Mouse (Mus musculus): ENCODE results near the gene Dbn1. TPM values are rescaled to one million over a fixed set of nuclear protein-coding genes. Genes with fewer than 3 reads are reported as not detected.

The Dbn1 gene
- polyA plus RNA-seq, 1 experiment from 2014 or later = 792 TPM

- H3K9ac ChIP-seq (replicated peaks; ENCODE audit: low read depth, low read length) = peak overlapping the region; percentile 98
- peak overlapping the region; percentile 97 for H3K27ac ChIP-seq (ENCODE audit: low read length)
- H3K4me2 ChIP-seq (ENCODE audit: low read length) = peak overlapping the region; percentile 89
- 15% methylated on average over 7 of the region's 7 CpGs for WGBS
- peaks cover 51% of the 10 kb centered on the region for H3K4me1 ChIP-seq (replicated peaks; ENCODE audit: control insufficient read depth, insufficient read depth, low read length)
- H3K4me3 ChIP-seq (replicated peaks; ENCODE audit: low read length) = peak overlapping the region; percentile 67
- no peaks in the 10 kb centered on the region for H3K27me3 ChIP-seq (replicated peaks; ENCODE audit: control insufficient read depth, insufficient read depth, low read length)
- ATAC-seq = no peak
- H3K36me3 ChIP-seq (ENCODE audit: control insufficient read depth, insufficient read depth) = peaks cover 27% of the 10 kb centered on the region
- H3K9me3 ChIP-seq (ENCODE audit: control insufficient read depth, low read length) = no peaks in the 10 kb centered on the region
Measured at GRCm38 (mm10) chr13:55484520-55485088, 3.3 kb downstream of the Dbn1 start.

GRCm38 (mm10) chr13:55483593-55483992 lies 4.3 kb downstream of the Dbn1 start:
- Histone ChIP-seq H3K27ac (ENCODE audit: low read length) (peak overlapping the region; percentile 97), H3K9me3 (ENCODE audit: control insufficient read depth, low read length) (no peaks in the 10 kb centered on the region), H3K9ac (replicated peaks; ENCODE audit: low read depth, low read length) (peak overlapping the region; percentile 98), H3K27me3 (replicated peaks; ENCODE audit: control insufficient read depth, insufficient read depth, low read length) (no peaks in the 10 kb centered on the region), H3K4me3 (replicated peaks; ENCODE audit: low read length) (peak overlapping the region; percentile 67), H3K4me1 (replicated peaks; ENCODE audit: control insufficient read depth, insufficient read depth, low read length) (peaks cover 50% of the 10 kb centered on the region), H3K4me2 (ENCODE audit: low read length) (peak overlapping the region; percentile 89), H3K36me3 (ENCODE audit: control insufficient read depth, insufficient read depth) (peaks cover 35% of the 10 kb centered on the region)
- ATAC-seq = peak; percentile 83
- WGBS = 2% methylated on average over 15 of the region's 15 CpGs

DNA sequence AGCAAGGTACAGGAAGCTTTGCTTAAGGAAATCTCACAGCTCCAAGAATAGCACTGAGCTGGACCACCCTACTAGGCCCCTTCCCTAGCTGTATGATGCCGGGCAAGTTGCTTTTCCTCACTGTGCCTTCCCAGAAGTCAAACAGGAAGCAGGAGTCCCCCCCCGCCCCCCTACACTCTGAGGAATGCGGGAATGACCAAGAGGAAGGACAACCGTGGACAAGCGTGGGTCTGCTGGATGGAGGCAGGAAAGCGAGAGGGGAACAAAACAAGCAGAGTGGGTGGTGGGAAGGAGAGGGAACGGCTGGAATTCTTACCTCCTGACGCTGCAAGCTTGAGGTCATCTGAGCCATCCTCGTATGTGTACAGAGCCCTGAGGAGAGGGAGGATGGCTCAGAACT lies 4.8 kb downstream of the Dbn1 start:
- Histone ChIP-seq H3K4me1 (replicated peaks; ENCODE audit: control insufficient read depth, insufficient read depth, low read length) (peaks cover 45% of the 10 kb centered on the region), H3K27ac (ENCODE audit: low read length) (peak overlapping the region; percentile 97), H3K27me3 (replicated peaks; ENCODE audit: control insufficient read depth, insufficient read depth, low read length) (no peaks in the 10 kb centered on the region), H3K36me3 (ENCODE audit: control insufficient read depth, insufficient read depth) (peaks cover 35% of the 10 kb centered on the region), H3K9me3 (ENCODE audit: control insufficient read depth, low read length) (no peaks in the 10 kb centered on the region), H3K4me3 (replicated peaks; ENCODE audit: low read length) (peak overlapping the region; percentile 67), H3K9ac (replicated peaks; ENCODE audit: low read depth, low read length) (peak overlapping the region; percentile 98), H3K4me2 (ENCODE audit: low read length) (peak overlapping the region; percentile 89)
- ATAC-seq = no peak
- WGBS = 66% methylated on average over 9 of the region's 9 CpGs

GRCm38 (mm10) chr13:55482542-55482941 lies 5.4 kb downstream of the Dbn1 start:
- Histone ChIP-seq H3K27ac (ENCODE audit: low read length) (peak overlapping the region; percentile 97), H3K9ac (replicated peaks; ENCODE audit: low read depth, low read length) (peak overlapping the region; percentile 98; the same call in 1 of the 2 replicates), H3K4me3 (replicated peaks; ENCODE audit: low read length) (peak overlapping the region; percentile 67; the same call in 1 of the 2 replicates), H3K4me1 (replicated peaks; ENCODE audit: control insufficient read depth, insufficient read depth, low read length) (peaks cover 43% of the 10 kb centered on the region), H3K9me3 (ENCODE audit: control insufficient read depth, low read length) (no peaks in the 10 kb centered on the region), H3K36me3 (ENCODE audit: control insufficient read depth, insufficient read depth) (peaks cover 36% of the 10 kb centered on the region), H3K27me3 (replicated peaks; ENCODE audit: control insufficient read depth, insufficient read depth, low read length) (no peaks in the 10 kb centered on the region), H3K4me2 (ENCODE audit: low read length) (peak overlapping the region; percentile 89)
- WGBS = 76% methylated on average over 7 of the region's 7 CpGs
- ATAC-seq = no peak

DNA sequence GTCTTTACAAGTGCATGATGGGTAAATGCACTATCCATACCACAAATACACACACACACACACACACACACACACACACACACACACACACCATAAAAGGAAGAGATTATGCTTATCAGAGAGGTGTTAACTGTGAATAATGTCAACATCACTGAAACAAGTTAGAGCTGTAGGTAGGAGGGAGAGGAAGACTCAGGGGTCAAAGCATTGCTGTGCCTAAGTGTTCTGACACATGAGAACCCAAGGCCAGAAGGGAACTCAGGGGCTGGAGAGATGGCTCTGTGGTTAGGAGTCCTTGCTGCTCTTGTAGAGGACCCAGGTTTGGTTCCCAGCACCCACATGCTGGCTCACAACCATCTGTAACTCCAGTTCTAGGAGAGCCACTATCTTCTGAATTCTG lies 8.0 kb downstream of the Dbn1 start:
- no peaks in the 10 kb centered on the region for H3K9me3 ChIP-seq (ENCODE audit: control insufficient read depth, low read length)
- no peak overlapping the region for H3K4me2 ChIP-seq (ENCODE audit: low read length)
- H3K27ac ChIP-seq (ENCODE audit: low read length) = no peak overlapping the region
- H3K27me3 ChIP-seq (replicated peaks; ENCODE audit: control insufficient read depth, insufficient read depth, low read length) = no peaks in the 10 kb centered on the region
- H3K4me3 ChIP-seq (replicated peaks; ENCODE audit: low read length) = no peak overlapping the region
- no peak for ATAC-seq
- peaks cover 60% of the 10 kb centered on the region for H3K36me3 ChIP-seq (ENCODE audit: control insufficient read depth, insufficient read depth)
- H3K4me1 ChIP-seq (replicated peaks; ENCODE audit: control insufficient read depth, insufficient read depth, low read length) = peaks cover 36% of the 10 kb centered on the region
- H3K9ac ChIP-seq (replicated peaks; ENCODE audit: low read depth, low read length) = no peak overlapping the region

GRCm38 (mm10) chr13:55479008-55479407 lies 8.9 kb downstream of the Dbn1 start:
- H3K36me3 ChIP-seq (ENCODE audit: control insufficient read depth, insufficient read depth) = peaks cover 60% of the 10 kb centered on the region
- no peaks in the 10 kb centered on the region for H3K27me3 ChIP-seq (replicated peaks; ENCODE audit: control insufficient read depth, insufficient read depth, low read length)
- H3K4me2 ChIP-seq (ENCODE audit: low read length) = no peak overlapping the region
- H3K27ac ChIP-seq (ENCODE audit: low read length) = no peak overlapping the region; the same call in 1 of the 2 replicates
- H3K9ac ChIP-seq (replicated peaks; ENCODE audit: low read depth, low read length) = no peak overlapping the region
- WGBS = 87% methylated on average over 7 of the region's 7 CpGs
- no peak overlapping the region for H3K4me3 ChIP-seq (replicated peaks; ENCODE audit: low read length)
- ATAC-seq = no peak
- peaks cover 36% of the 10 kb centered on the region for H3K4me1 ChIP-seq (replicated peaks; ENCODE audit: control insufficient read depth, insufficient read depth, low read length)
- no peaks in the 10 kb centered on the region for H3K9me3 ChIP-seq (ENCODE audit: control insufficient read depth, low read length)

GRCm38 (mm10) chr13:55478036-55478435 lies 9.9 kb downstream of the Dbn1 start:
- Histone ChIP-seq H3K9ac (replicated peaks; ENCODE audit: low read depth, low read length) (no peak overlapping the region), H3K36me3 (ENCODE audit: control insufficient read depth, insufficient read depth) (peaks cover 67% of the 10 kb centered on the region), H3K27ac (ENCODE audit: low read length) (no peak overlapping the region), H3K4me3 (replicated peaks; ENCODE audit: low read length) (no peak overlapping the region), H3K4me1 (replicated peaks; ENCODE audit: control insufficient read depth, insufficient read depth, low read length) (peaks cover 36% of the 10 kb centered on the region), H3K4me2 (ENCODE audit: low read length) (no peak overlapping the region), H3K27me3 (replicated peaks; ENCODE audit: control insufficient read depth, insufficient read depth, low read length) (no peaks in the 10 kb centered on the region), H3K9me3 (ENCODE audit: control insufficient read depth, low read length) (no peaks in the 10 kb centered on the region)
- WGBS = 49% methylated on average over 5 of the region's 5 CpGs
- no peak for ATAC-seq

- H3K36me3 ChIP-seq (ENCODE audit: control insufficient read depth, insufficient read depth) = peaks cover 67% of the 10 kb centered on the region
- H3K4me3 ChIP-seq (replicated peaks; ENCODE audit: low read length) = no peak overlapping the region
- no peak overlapping the region for H3K9ac ChIP-seq (replicated peaks; ENCODE audit: low read depth, low read length)
- H3K9me3 ChIP-seq (ENCODE audit: control insufficient read depth, low read length) = no peaks in the 10 kb centered on the region
- no peaks in the 10 kb centered on the region for H3K27me3 ChIP-seq (replicated peaks; ENCODE audit: control insufficient read depth, insufficient read depth, low read length)
- H3K4me1 ChIP-seq (replicated peaks; ENCODE audit: control insufficient read depth, insufficient read depth, low read length) = peaks cover 35% of the 10 kb centered on the region
- ATAC-seq = no peak
- no peak overlapping the region for H3K27ac ChIP-seq (ENCODE audit: low read length)
- 70% methylated on average over 16 of the region's 16 CpGs for WGBS
- H3K4me2 ChIP-seq (ENCODE audit: low read length) = no peak overlapping the region
Measured at GRCm38 (mm10) chr13:55477492-55477891, 10.4 kb downstream of the Dbn1 start.

DNA sequence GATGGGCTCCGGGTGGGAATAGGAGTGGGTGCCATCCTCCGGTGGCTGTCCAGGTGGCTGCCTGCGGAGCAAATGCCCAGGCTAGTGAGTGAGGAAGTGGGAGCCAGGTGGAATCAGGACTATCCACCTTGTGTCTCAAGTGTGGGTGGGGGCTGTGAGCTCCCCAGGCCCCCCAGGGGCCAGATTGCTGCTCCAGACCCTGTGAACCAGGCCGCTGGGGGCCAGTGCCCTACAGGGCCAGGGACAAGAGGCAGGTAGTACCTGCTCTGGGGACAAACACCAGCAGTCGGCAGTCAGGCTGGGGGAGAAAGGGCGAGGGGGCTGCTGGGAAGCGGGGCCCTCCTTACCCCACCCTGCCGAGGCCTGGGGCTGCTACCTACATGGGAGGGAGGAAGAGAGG lies 11.7 kb downstream of the Dbn1 start:
- WGBS = 96% methylated on average over 8 of the region's 8 CpGs
- no peak overlapping the region for H3K27ac ChIP-seq (ENCODE audit: low read length)
- H3K9ac ChIP-seq (replicated peaks; ENCODE audit: low read depth, low read length) = no peak overlapping the region

DNA sequence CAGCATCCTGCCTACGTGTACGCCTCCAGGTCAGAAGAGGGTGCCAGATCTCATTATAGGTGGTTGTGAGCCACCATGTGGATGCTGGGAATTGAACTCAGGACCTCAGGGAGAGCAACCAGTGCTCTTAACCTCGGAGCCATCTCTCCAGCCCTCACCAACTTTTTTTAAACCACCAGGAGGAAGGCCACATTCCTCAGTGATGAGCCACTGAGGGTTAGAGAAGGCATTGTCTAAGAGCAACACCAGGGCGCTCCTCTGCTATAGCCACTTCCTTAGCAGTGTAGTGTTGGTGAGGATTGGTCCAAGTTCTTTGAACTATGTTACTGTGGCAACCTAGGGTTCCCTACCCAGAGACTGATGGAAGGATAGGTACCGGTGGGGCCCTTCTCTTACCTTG lies 12.2 kb downstream of the Dbn1 start:
- Histone ChIP-seq H3K4me1 (replicated peaks; ENCODE audit: control insufficient read depth, insufficient read depth, low read length) (peaks cover 40% of the 10 kb centered on the region), H3K9me3 (ENCODE audit: control insufficient read depth, low read length) (no peaks in the 10 kb centered on the region), H3K4me3 (replicated peaks; ENCODE audit: low read length) (no peak overlapping the region), H3K9ac (replicated peaks; ENCODE audit: low read depth, low read length) (no peak overlapping the region), H3K36me3 (ENCODE audit: control insufficient read depth, insufficient read depth) (peaks cover 51% of the 10 kb centered on the region), H3K27me3 (replicated peaks; ENCODE audit: control insufficient read depth, insufficient read depth, low read length) (no peaks in the 10 kb centered on the region), H3K27ac (ENCODE audit: low read length) (no peak overlapping the region), H3K4me2 (ENCODE audit: low read length) (no peak overlapping the region)
- 89% methylated on average over 5 of the region's 5 CpGs for WGBS
- no peak for ATAC-seq

More for the DNA sequence above, 11.7 kb downstream of the Dbn1 start:
- Histone ChIP-seq H3K4me2 (ENCODE audit: low read length) (no peak overlapping the region), H3K4me1 (replicated peaks; ENCODE audit: control insufficient read depth, insufficient read depth, low read length) (peaks cover 35% of the 10 kb centered on the region), H3K27me3 (replicated peaks; ENCODE audit: control insufficient read depth, insufficient read depth, low read length) (no peaks in the 10 kb centered on the region), H3K36me3 (ENCODE audit: control insufficient read depth, insufficient read depth) (peaks cover 56% of the 10 kb centered on the region), H3K4me3 (replicated peaks; ENCODE audit: low read length) (no peak overlapping the region), H3K9me3 (ENCODE audit: control insufficient read depth, low read length) (no peaks in the 10 kb centered on the region)
- no peak for ATAC-seq
